Mouse (Mus musculus): Measurements from ENCODE around the gene Fbxl17.

Gene Fbxl17

GRCm38 (mm10) chr17:63328888-63329287 is 170.9 kb downstream of the Fbxl17 start:
- DNase-seq (ENCODE audit: low spot score in 2 of 2): no peak

- no peak for DNase-seq (ENCODE audit: low spot score in 2 of 2)
Measured at GRCm38 (mm10) chr17:63326227-63326626, 173.6 kb downstream of the Fbxl17 start.

GRCm38 (mm10) chr17:63324672-63325071 is 175.1 kb downstream of the Fbxl17 start:
- DNase-seq (ENCODE audit: low spot score in 2 of 2): no peak

- DNase-seq (ENCODE audit: low spot score in 2 of 2): peak; percentile 81 to 92
Measured at GRCm38 (mm10) chr17:63324039-63324438, 175.8 kb downstream of the Fbxl17 start.

GRCm38 (mm10) chr17:63322846-63323245 is 177.0 kb downstream of the Fbxl17 start:
- DNase-seq (ENCODE audit: low spot score in 2 of 2): no peak

- DNase-seq (ENCODE audit: low spot score in 2 of 2): no peak
Measured at GRCm38 (mm10) chr17:63321290-63321689, 178.5 kb downstream of the Fbxl17 start.

- DNase-seq (ENCODE audit: low spot score in 2 of 2): no peak
Measured at GRCm38 (mm10) chr17:63317518-63317917, 182.3 kb downstream of the Fbxl17 start.

- DNase-seq (ENCODE audit: low spot score in 2 of 2): no peak
Measured at GRCm38 (mm10) chr17:63315646-63316480, 184.0 kb downstream of the Fbxl17 start.

- no peak for DNase-seq (ENCODE audit: low spot score in 2 of 2)
Measured at GRCm38 (mm10) chr17:63312804-63313203, 187.0 kb downstream of the Fbxl17 start.

GRCm38 (mm10) chr17:63312330-63312729 is 187.5 kb downstream of the Fbxl17 start:
- peak; percentile 74 to 78 for DNase-seq (ENCODE audit: low spot score in 2 of 2)

GRCm38 (mm10) chr17:63311613-63312012 is 188.2 kb downstream of the Fbxl17 start:
- DNase-seq (ENCODE audit: low spot score in 2 of 2): no peak

- DNase-seq (ENCODE audit: low spot score in 2 of 2): no peak
Measured at GRCm38 (mm10) chr17:63310021-63310420, 189.8 kb downstream of the Fbxl17 start.

- DNase-seq (ENCODE audit: low spot score in 2 of 2): no peak
Measured at GRCm38 (mm10) chr17:63303862-63304261, 196.0 kb downstream of the Fbxl17 start.

GRCm38 (mm10) chr17:63301822-63302393 is 197.9 kb downstream of the Fbxl17 start:
- no peak for DNase-seq (ENCODE audit: low spot score in 2 of 2)

GRCm38 (mm10) chr17:63295471-63295870 is 204.3 kb downstream of the Fbxl17 start:
- DNase-seq (ENCODE audit: low spot score in 2 of 2): no peak

GRCm38 (mm10) chr17:63294961-63295360 is 204.9 kb downstream of the Fbxl17 start:
- no peak for DNase-seq (ENCODE audit: low spot score in 2 of 2)

GRCm38 (mm10) chr17:63293979-63294378 is 205.8 kb downstream of the Fbxl17 start:
- DNase-seq (ENCODE audit: low spot score in 2 of 2): no peak

GRCm38 (mm10) chr17:63289317-63289913 is 210.4 kb downstream of the Fbxl17 start:
- no peak for DNase-seq (ENCODE audit: low spot score in 2 of 2)

- no peak for DNase-seq (ENCODE audit: low spot score in 2 of 2)
Measured at GRCm38 (mm10) chr17:63288850-63289249, 211.0 kb downstream of the Fbxl17 start.

GRCm38 (mm10) chr17:63287413-63287812 is 212.4 kb downstream of the Fbxl17 start:
- no peak for DNase-seq (ENCODE audit: low spot score in 2 of 2)

GRCm38 (mm10) chr17:63285265-63285939 is 214.4 kb downstream of the Fbxl17 start:
- DNase-seq (ENCODE audit: low spot score in 2 of 2): no peak

GRCm38 (mm10) chr17:63284074-63284473 is 215.7 kb downstream of the Fbxl17 start:
- no peak for DNase-seq (ENCODE audit: low spot score in 2 of 2)
